Mouse (Mus musculus) liver, embryonic 13.5 days (tissue): ENCODE results near the gene Fmo6. TPM values are rescaled to one million over a fixed set of nuclear protein-coding genes. Genes with fewer than 3 reads are reported as not detected.

Experiments
- ATAC-seq: fragments of 200-750 bp; cut with Nextera tagmentation; 2 replicates; pipeline ENCODE4 v1.8.0; 2017; ENCODE audit warnings: low read depth, mild to moderate bottlenecking, moderate number of reproducible peaks, moderate library complexity
- DNase-seq: peaks from one replicate; pipeline ENCODE4 v3.0.0; 2022
- H3K27ac ChIP-seq: fragments of 300-500 bp; sonication (generic); 2 replicates; pipeline ENCODE4 v1.5.1; 2015; ENCODE audit warnings: moderate library complexity, mild to moderate bottlenecking, inconsistent platforms
- H3K27me3 ChIP-seq: fragments of 300-500 bp; sonication (generic); 2 replicates; pipeline ENCODE4 v1.6.1; 2015; ENCODE audit warnings: mild to moderate bottlenecking, inconsistent platforms
- H3K36me3 ChIP-seq: fragments of 300-500 bp; sonication (generic); 2 replicates; pipeline ENCODE4 v1.6.1; 2015; ENCODE audit warnings: mild to moderate bottlenecking, inconsistent platforms
- H3K4me1 ChIP-seq: fragments of 300-500 bp; sonication (generic); replicated peaks from 2 replicates; pipeline ENCODE4 v1.6.1; 2015; ENCODE audit warnings: inconsistent platforms
- H3K4me2 ChIP-seq: fragments of 300-500 bp; sonication (generic); 2 replicates; pipeline ENCODE4 v1.6.1; 2015; ENCODE audit warnings: inconsistent platforms, mild to moderate bottlenecking, moderate library complexity
- H3K4me3 ChIP-seq: fragments of 300-500 bp; sonication (generic); replicated peaks from 2 replicates; pipeline ENCODE4 v1.5.1; 2015; ENCODE audit warnings: mild to moderate bottlenecking, inconsistent platforms
- H3K9ac ChIP-seq: fragments of 300-500 bp; sonication (generic); 2 replicates; pipeline ENCODE4 v1.6.1; 2015; ENCODE audit warnings: mild to moderate bottlenecking, inconsistent platforms
- H3K9me3 ChIP-seq: fragments of 300-500 bp; sonication (generic); replicated peaks from 2 replicates; pipeline ENCODE4 v1.6.1; 2016; ENCODE audit warnings: inconsistent platforms
- WGBS: fragments of 180-500 bp; shearing (Covaris S2); methylation state at CpG from one replicate; pipeline ENCODE4 v1.1.7; 2015; ENCODE audit not compliant: insufficient replicate concordance; 5-methylcytosine and 5-hydroxymethylcytosine counted together
- polyA plus RNA-seq: library from polyadenylated mRNA; unstranded; fragments of >200 nt; fragmentation: Nextera tagmentation; extraction: Ambion mirVana; gene quantifications from 2 replicates; pipeline ENCODE4 v1.2.1, GENCODE M21; 2015

The Fmo6 gene
- polyA plus RNA-seq = not detected in 2 replicates

DNA sequence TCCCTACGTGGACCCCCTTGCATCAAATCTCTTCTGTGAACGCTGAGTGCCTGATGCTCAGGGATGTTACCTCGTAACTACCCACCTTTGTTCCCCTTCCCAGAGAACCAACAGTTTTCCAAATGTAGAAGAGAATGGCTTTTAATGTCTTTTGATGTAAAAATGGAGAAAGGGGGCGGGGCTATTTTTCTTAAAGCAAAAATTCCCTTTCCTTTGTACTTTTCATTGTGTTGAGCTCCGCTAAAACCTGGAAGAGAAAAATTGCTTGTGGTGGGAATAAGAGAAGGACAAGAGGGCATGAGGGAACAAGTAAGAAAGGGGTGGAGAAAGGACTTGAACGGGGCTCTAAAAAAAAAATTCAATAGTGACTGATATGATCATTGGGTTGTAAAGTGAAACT lies at the start of gene Fmo6:
Fmo6 (minus strand) TSS at position 101 of the 400 bp plus-strand sequence.
- Histone ChIP-seq H3K9ac (no peak within 1 kb of the TSS), H3K9me3 (no peaks in the 10 kb centered on the region), H3K4me3 (no peak within 1 kb of the TSS), H3K4me1 (no peaks in the 10 kb centered on the region), H3K27me3 (no peaks in the 10 kb centered on the region), H3K27ac (no peak within 1 kb of the TSS), H3K36me3 (no peaks in the 10 kb centered on the region), H3K4me2 (no peak within 1 kb of the TSS)
- ATAC-seq (no peak), DNase-seq (no peak)
- 64% methylated on average over 6 of the region's 6 CpGs for WGBS

DNA sequence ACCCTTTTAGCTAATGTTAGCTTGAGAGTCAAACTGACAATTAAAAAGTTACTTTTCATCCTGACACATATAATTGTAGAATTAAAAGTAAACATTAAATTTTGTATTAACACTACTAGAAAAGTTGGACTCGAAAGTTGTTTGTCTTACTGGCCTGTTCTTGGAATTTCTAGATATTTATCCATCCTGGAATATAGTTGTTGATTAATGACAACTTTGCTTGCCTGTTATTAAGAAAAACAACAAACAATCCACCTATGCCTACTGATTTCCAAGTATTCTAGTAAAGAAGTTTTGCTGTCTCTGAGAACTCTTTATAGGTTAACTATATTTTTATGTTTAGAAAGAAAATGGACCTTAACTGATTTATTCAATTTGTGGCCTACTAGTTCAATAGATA lies 49.5 kb upstream of the Fmo6 start:
- H3K4me1 ChIP-seq = no peaks in the 10 kb centered on the region
- no peaks in the 10 kb centered on the region for H3K9me3 ChIP-seq
- no peak overlapping the region for H3K4me3 ChIP-seq
- no peak overlapping the region for H3K27ac ChIP-seq
- ATAC-seq (no peak), DNase-seq (no peak)
- no peak overlapping the region for H3K9ac ChIP-seq
- no peak overlapping the region for H3K4me2 ChIP-seq
- whole genome bisulfite sequencing = 53% methylated on average over 1 of the region's 1 CpGs
- no peaks in the 10 kb centered on the region for H3K27me3 ChIP-seq
- H3K36me3 ChIP-seq = no peaks in the 10 kb centered on the region

DNA sequence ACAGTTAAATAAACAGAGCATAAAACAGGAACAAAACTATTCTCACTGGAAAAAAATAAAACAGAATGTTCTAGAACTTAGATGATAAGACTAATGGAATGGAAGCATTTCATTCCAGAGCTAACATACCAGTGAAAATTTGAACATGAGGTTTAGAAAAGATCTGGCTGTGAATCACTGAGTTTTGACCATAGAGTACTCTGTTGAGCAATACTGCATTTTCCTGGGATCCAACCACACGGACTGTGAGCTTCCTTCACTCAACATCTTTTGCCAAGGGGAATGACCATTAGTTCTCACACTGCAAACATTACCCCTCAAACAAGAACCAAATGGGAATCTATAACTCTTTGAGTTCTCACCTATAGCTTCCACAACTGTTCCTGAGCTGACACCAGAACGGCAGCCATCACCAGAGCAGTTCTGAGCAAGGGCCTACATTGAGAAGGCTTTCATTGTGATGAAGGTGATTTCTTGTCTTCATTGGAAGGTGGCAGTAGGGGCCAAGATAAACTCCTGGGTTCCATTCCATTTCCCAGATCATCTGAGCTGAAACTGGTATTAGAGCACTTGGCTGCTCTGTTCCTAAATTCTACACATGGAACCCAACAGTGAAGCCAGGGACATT lies 48.9 kb upstream of the Fmo6 start:
- ATAC-seq (no peak), DNase-seq (no peak)
- no peak overlapping the region for H3K4me3 ChIP-seq
- no peak overlapping the region for H3K9ac ChIP-seq
- H3K4me2 ChIP-seq = no peak overlapping the region
- H3K27me3 ChIP-seq = no peaks in the 10 kb centered on the region
- H3K27ac ChIP-seq = no peak overlapping the region
- WGBS = 57% methylated on average over 2 of the region's 2 CpGs
- H3K4me1 ChIP-seq = no peaks in the 10 kb centered on the region
- no peaks in the 10 kb centered on the region for H3K9me3 ChIP-seq
- H3K36me3 ChIP-seq = no peaks in the 10 kb centered on the region

DNA sequence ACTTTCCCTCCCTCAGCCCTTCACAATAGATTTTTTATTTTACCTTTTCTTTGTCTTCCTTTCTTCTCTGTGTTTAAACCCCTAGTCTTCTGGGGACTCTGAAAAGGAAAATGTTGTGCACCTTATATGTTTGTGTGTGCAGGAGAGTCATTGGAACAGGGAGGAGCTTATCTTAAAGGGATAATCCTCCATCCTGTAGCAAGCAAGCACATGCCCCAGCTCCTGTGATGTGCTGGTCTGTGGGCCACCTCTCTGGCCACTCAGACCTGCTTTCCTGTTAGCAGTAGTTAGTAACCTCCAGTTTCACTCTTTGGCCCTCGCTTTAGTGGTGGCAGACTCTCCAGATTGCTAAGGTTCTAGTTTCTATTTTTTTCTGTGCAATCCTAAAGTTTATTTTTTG lies 47.1 kb upstream of the Fmo6 start, which contains the start of gene Fmo3:
Fmo3 (minus strand) TSS at position 101 of the 400 bp plus-strand sequence.
- Histone ChIP-seq H3K4me3 (no peak within 1 kb of the TSS), H3K9me3 (no peaks in the 10 kb centered on the region), H3K4me1 (no peaks in the 10 kb centered on the region), H3K27me3 (no peaks in the 10 kb centered on the region), H3K4me2 (no peak within 1 kb of the TSS), H3K27ac (no peak within 1 kb of the TSS), H3K9ac (no peak within 1 kb of the TSS), H3K36me3 (no peaks in the 10 kb centered on the region)
- ATAC-seq = no peak
- no peak for DNase-seq
- 34% methylated on average over 1 of the region's 1 CpGs for WGBS

DNA sequence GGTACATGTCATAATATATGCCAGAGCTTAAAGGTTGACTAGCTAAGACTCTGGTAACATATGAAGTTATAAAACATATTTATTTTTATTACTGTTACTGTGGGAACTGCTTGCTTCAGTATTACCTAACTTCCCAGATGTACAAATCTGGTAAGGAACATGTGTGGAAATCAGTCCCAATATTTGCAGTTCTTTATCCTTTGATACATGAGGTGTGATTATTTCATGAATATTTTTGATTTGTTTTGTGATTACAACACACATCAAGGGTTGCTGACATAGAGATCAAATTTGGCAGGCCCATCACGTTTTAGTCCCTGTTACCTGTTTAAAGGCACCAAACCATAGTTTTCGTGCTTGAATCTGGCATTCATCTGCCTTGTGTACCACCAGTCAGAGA lies 26.2 kb upstream of the Fmo6 start:
- no peaks in the 10 kb centered on the region for H3K4me1 ChIP-seq
- no peak for ATAC-seq
- WGBS = 23% methylated on average over 2 of the region's 2 CpGs
- H3K9me3 ChIP-seq = no peaks in the 10 kb centered on the region
- H3K4me2 ChIP-seq = no peak overlapping the region
- H3K4me3 ChIP-seq = no peak overlapping the region
- H3K9ac ChIP-seq = no peak overlapping the region
- H3K36me3 ChIP-seq = no peaks in the 10 kb centered on the region
- DNase-seq = no peak
- no peak overlapping the region for H3K27ac ChIP-seq
- H3K27me3 ChIP-seq = no peaks in the 10 kb centered on the region

DNA sequence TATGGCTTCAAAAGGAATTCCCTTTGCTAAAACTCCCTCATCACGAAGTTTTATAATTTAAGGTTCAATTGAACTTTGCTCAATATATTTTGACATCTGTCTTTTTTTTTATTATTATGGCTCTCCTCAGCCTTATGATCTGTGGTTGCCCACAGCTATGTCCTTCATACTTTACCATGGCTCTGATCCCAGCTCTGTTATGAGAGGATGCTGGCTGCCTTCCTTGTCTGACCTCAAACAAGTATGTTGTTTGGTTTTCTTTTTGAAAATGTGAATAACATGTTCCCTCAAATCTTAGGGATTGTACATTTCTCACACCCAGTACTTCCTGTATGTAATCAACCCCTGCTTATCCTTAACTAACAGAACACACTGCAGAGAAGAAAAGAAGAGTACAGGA lies 20.1 kb upstream of the Fmo6 start:
- no peaks in the 10 kb centered on the region for H3K4me1 ChIP-seq
- no peak overlapping the region for H3K4me3 ChIP-seq
- WGBS = 68% methylated on average over 1 of the region's 1 CpGs
- H3K27ac ChIP-seq = no peak overlapping the region
- no peaks in the 10 kb centered on the region for H3K36me3 ChIP-seq
- no peak for ATAC-seq
- no peak for DNase-seq
- no peaks in the 10 kb centered on the region for H3K9me3 ChIP-seq
- H3K9ac ChIP-seq = no peak overlapping the region
- H3K27me3 ChIP-seq = no peaks in the 10 kb centered on the region
- H3K4me2 ChIP-seq = no peak overlapping the region

DNA sequence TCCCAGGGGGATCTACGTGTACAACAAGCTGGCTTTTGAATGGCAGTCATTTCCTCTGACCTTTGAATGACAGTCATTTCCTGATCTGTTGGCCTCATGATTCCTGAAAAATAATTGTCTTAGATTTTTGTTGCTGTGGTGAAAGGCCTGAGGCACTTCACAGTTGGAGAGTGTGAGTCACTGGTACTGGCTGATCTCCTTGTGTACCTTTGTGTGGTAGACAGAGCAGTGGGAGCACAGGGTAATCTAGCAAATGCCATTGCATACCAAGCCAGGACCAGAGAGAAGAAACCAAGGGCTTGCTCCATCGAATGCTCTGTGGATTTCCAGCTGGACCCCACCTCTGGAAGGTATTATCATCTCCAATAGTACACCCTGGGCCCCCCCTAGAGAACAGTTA lies 15.8 kb upstream of the Fmo6 start:
- H3K27me3 ChIP-seq = no peaks in the 10 kb centered on the region
- 33% methylated on average over 2 of the region's 2 CpGs for WGBS
- H3K4me2 ChIP-seq = no peak overlapping the region
- ATAC-seq (no peak), DNase-seq (no peak)
- no peaks in the 10 kb centered on the region for H3K9me3 ChIP-seq
- H3K36me3 ChIP-seq = no peaks in the 10 kb centered on the region
- no peak overlapping the region for H3K9ac ChIP-seq
- no peak overlapping the region for H3K27ac ChIP-seq
- H3K4me1 ChIP-seq = no peaks in the 10 kb centered on the region
- H3K4me3 ChIP-seq = no peak overlapping the region

DNA sequence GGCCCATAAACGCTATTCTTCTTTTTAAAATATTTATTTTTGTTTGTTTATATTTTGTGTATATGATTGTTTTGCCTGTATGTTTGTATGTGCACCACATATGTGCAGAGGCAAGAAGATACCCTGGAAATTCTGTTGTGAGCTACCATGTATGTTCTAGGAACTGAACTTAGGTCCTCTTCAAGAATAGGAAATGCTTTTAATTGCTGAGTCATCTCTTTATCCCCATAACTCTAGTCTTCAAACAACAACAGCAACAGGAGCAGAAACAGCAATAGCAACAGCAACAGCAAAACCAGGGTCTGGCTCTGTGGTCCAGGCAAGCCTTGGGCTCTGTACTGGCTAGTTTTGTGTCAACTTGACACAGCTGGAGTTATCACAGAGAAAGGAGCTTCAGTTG lies 12.4 kb upstream of the Fmo6 start:
- no peak overlapping the region for H3K9ac ChIP-seq
- no peaks in the 10 kb centered on the region for H3K27me3 ChIP-seq
- DNase-seq (no peak), ATAC-seq (no peak)
- H3K4me2 ChIP-seq = no peak overlapping the region
- no peak overlapping the region for H3K4me3 ChIP-seq
- 71% methylated on average over 1 of the region's 1 CpGs for WGBS
- H3K9me3 ChIP-seq = no peaks in the 10 kb centered on the region
- no peak overlapping the region for H3K27ac ChIP-seq
- no peaks in the 10 kb centered on the region for H3K4me1 ChIP-seq
- no peaks in the 10 kb centered on the region for H3K36me3 ChIP-seq

DNA sequence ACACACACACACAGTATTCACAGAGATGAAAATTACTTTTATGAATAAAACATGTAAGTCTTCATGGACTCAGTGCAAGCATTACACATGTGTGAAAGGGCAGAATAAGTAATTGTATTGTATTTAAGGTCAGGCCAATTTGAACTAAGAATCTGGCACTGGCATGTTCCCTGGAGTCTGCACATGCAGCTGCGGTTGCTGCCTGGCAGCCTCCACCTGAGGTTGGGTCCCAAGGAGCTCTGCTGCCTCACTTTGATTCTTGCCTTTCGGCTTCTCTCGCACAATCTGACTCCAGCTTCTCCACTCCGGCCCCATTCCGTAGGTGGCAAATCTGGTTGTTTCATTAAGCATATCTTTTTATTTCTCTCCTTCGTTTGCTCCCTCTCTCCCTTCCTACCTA lies 10.6 kb upstream of the Fmo6 start:
- ATAC-seq (no peak), DNase-seq (no peak)
- WGBS = 67% methylated on average over 6 of the region's 6 CpGs
- Histone ChIP-seq H3K4me1 (no peaks in the 10 kb centered on the region), H3K9ac (no peak overlapping the region), H3K4me2 (no peak overlapping the region), H3K4me3 (no peak overlapping the region), H3K27ac (no peak overlapping the region), H3K36me3 (no peaks in the 10 kb centered on the region), H3K9me3 (no peaks in the 10 kb centered on the region), H3K27me3 (no peaks in the 10 kb centered on the region)

DNA sequence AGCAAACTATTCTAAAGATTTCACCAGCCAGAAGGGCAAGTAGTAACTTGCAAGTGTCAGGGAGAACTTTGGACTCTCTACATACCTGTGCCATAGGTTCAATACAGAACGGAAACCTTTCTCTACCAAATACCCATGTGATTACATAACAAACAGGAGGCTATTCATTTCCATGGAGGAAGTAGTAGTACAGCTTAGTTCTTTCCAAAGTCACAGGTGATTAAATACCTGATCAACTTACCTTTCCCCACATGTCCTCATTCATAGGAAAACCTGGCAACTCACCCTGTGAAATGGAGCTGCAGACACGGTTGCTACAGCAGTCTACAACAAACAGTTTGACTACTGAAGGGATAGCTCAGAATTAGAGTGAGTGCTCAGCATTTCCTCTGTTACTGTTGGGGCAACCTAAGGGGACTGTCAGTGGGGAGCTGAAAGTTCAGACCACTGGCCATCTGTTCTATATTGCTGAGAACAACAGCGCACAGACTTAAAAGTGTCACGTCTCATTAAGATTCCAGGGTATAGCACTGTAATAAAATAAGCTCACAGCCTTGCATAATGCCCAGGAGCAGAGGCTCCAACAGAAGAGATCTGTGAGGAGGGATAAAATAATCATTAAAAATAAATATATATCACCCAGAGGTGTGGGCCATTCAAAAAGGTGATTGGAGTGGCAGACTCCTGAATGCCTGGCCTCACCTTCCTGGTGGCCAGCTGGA lies 9.7 kb upstream of the Fmo6 start:
- Histone ChIP-seq H3K9me3 (no peaks in the 10 kb centered on the region), H3K4me3 (no peak overlapping the region), H3K27me3 (no peaks in the 10 kb centered on the region), H3K9ac (no peak overlapping the region), H3K27ac (no peak overlapping the region), H3K4me2 (no peak overlapping the region), H3K36me3 (no peaks in the 10 kb centered on the region), H3K4me1 (no peaks in the 10 kb centered on the region)
- no peak for DNase-seq
- no peak for ATAC-seq
- 57% methylated on average over 4 of the region's 4 CpGs for WGBS

DNA sequence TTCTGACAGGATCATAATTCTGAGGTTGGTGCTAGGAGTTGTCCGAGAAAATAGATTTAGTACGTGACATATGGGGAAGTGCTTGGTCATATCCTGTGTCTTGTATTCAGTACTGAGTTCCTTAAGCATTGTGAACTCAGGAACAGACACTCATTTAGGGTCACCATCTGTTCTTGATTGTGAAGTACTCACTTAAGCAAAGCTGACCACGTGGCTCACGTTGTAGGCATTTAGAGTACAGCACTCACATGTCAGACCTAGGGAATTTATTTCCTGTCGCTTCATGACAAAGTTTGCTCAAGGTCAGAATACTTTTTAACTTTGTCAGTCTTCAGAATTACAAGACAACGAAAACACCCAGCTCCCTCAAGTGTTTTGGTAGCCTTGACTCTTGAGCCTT lies 6.4 kb upstream of the Fmo6 start:
- no peak for ATAC-seq
- no peak for DNase-seq
- WGBS = 37% methylated on average over 6 of the region's 6 CpGs

More for the DNA sequence above, 6.4 kb upstream of the Fmo6 start:
- Histone ChIP-seq H3K36me3 (no peaks in the 10 kb centered on the region), H3K4me1 (no peaks in the 10 kb centered on the region), H3K9me3 (no peaks in the 10 kb centered on the region), H3K27ac (no peak overlapping the region), H3K9ac (no peak overlapping the region), H3K4me2 (no peak overlapping the region), H3K4me3 (no peak overlapping the region), H3K27me3 (no peaks in the 10 kb centered on the region)
